Mouse (Mus musculus) ES-E14 (cell line): ENCODE data around the gene Itih3. TPM values are rescaled to one million over a fixed set of nuclear protein-coding genes. Genes with fewer than 3 reads are reported as not detected.

Experiments used
- DNase-seq: peaks from one replicate; pipeline ENCODE4 v3.0.0-alpha.2; 2013; ENCODE audit warnings: low read depth, low spot score
- H3K27ac ChIP-seq: 2 replicates; pipeline ENCODE4 v1.5.1; 2012; ENCODE audit warnings: low read depth, mild to moderate bottlenecking, low read length, moderate library complexity, mixed read lengths; ENCODE audit not compliant: poor library complexity, insufficient read depth, severe bottlenecking
- H3K36me3 ChIP-seq: 2 replicates; pipeline ENCODE4 v1.6.1; 2012; ENCODE audit warnings: mild to moderate bottlenecking, low read length, moderate library complexity, mixed read lengths; ENCODE audit not compliant: control insufficient read depth, poor library complexity, insufficient read depth, severe bottlenecking
- H3K4me1 ChIP-seq, 2 experiments: fragments of 150-350 bp in 1 of 2; sonication (generic) in 1 of 2; 2 replicates each; pipeline ENCODE4 v1.6.1; 2012; ENCODE audit warnings: low read length in 2 of 2, mild to moderate bottlenecking in 1 of 2, mixed read lengths in 1 of 2; ENCODE audit not compliant: control insufficient read depth in 2 of 2, insufficient read depth in 2 of 2, poor library complexity in 1 of 2
- H3K4me3 ChIP-seq, 2 experiments: fragments of 150-350 bp in 1 of 2; sonication (generic) in 1 of 2; 2 replicates each; pipeline ENCODE4 v1.5.1; 2012; ENCODE audit warnings: low read length in 2 of 2, low read depth in 1 of 2, mild to moderate bottlenecking in 1 of 2, mixed read lengths in 1 of 2; ENCODE audit not compliant: insufficient read depth in 1 of 2, poor library complexity in 1 of 2, severe bottlenecking in 1 of 2
- H3K9ac ChIP-seq: 2 replicates; pipeline ENCODE4 v1.6.1; 2012; ENCODE audit warnings: low read depth, mild to moderate bottlenecking, low read length, mixed read lengths; ENCODE audit not compliant: poor library complexity, insufficient read depth, severe bottlenecking
- H3K9me3 ChIP-seq: fragments of 150-350 bp; sonication (generic); 2 replicates; pipeline ENCODE4 v1.6.1; 2012; ENCODE audit warnings: low read depth, mild to moderate bottlenecking, low read length; ENCODE audit not compliant: control insufficient read depth, insufficient read depth
- CHD2 ChIP-seq: IDR thresholded peaks from 2 replicates; pipeline ENCODE4 v1.6.1; 2014; ENCODE audit warnings: mild to moderate bottlenecking, low read depth, low read length, inconsistent platforms
- HCFC1 ChIP-seq: IDR thresholded peaks from 2 replicates; pipeline ENCODE4 v1.6.1; 2012; ENCODE audit warnings: low read length, inconsistent platforms, borderline replicate concordance; ENCODE audit not compliant: insufficient read depth
- ZC3H11A ChIP-seq: IDR thresholded peaks from 2 replicates; pipeline ENCODE4 v1.6.1; 2012; ENCODE audit warnings: low read depth, mild to moderate bottlenecking, inconsistent platforms, low read length, borderline replicate concordance
- ZNF384 ChIP-seq: IDR thresholded peaks from 2 replicates; pipeline ENCODE4 v1.6.1; 2012; ENCODE audit warnings: low read depth, low read length, inconsistent platforms
- in situ Hi-C, 2 experiments: fragments of 600-800 bp; cut with MboI; formaldehyde crosslinking; loops; one replicate each; pipeline ENCODE4 v1.15.1; 2025; ENCODE audit warnings: low sequenced_read_pairs in 2 of 2, inconsistent platforms in 1 of 2; ENCODE audit not compliant: unreplicated experiment in 2 of 2
- total RNA-seq: library from RNA; depleted of rRNA; stranded (reverse); fragments of 300-350 nt; gene quantifications from 2 replicates; pipeline ENCODE4 v1.2.3, GENCODE M21; 2012

Itih3 gene
- total RNA-seq, 1 experiment = 0.40 TPM

DNA sequence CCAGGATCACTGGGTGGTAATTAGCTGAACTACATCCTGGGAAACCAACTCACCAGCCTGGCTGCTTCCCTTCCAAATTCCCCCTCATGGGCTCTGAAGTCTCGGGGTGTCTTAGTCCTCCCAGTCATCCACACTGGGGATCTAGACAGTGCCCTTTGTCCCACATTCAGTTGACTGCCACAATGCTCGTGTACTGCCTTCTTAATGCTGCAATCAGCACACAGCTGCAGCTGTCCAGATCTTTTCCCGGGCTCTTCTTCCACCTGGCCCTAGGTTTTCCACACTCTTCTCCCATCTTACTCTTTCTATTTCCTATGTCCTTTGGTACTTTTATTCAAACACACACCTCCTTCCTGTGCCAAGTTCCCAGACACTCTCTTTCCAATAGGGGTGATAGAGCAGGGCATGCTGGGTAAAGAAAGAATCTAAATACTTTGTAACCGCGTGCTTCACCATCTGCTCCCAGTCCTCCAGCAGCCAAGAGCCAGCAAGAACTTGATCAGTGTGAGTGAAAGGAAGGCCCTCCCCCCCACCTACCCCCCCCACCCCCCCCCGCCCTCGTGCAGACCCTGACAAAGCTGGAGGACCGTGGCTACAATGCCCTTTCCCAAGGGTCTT is 1.4 kb downstream of the Itih3 start:
- Histone ChIP-seq H3K9ac (no peak overlapping the region), H3K9me3 (no peaks in the 10 kb centered on the region), H3K4me1 (no peaks in the 10 kb centered on the region), H3K27ac (no peak overlapping the region), H3K36me3 (no peaks in the 10 kb centered on the region), H3K4me3 (no peak overlapping the region)
- in situ Hi-C loops = no loop called here
- no peak for DNase-seq
- TF ChIP-seq HCFC1 (no peak), ZNF384 (no peak)

DNA sequence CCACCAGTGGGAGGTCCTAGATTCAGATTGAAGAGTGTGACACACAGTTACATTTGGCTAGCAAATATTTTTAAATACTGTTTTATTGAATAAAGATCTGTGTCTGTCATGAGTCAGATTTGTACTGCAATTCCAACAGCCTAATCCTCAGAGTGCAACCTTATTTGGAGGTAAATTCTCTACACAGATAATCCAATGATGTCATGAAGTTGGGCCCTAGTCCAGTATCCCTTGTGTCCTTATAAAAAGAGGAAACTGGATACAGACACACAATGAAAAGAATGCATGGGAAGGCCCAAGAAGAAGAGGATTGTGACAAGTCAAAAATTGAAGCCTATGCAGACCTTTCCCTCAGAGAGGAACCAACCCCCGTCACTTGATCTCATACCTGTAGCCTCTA is 7.0 kb downstream of the Itih3 start:
- in situ Hi-C loops = no loop called here
- no peak for TF ChIP-seq ZNF384
- no peak for TF ChIP-seq HCFC1
- Histone ChIP-seq H3K9ac (no peak overlapping the region), H3K27ac (no peak overlapping the region), H3K4me1 (no peaks in the 10 kb centered on the region), H3K9me3 (no peaks in the 10 kb centered on the region), H3K36me3 (no peaks in the 10 kb centered on the region), H3K4me3 (no peak overlapping the region)
- no peak for DNase-seq

GRCm38 (mm10) chr14:30913404-30913803 is 10.2 kb downstream of the Itih3 start:
- Histone ChIP-seq H3K9me3 (no peaks in the 10 kb centered on the region), H3K4me3 (no peak overlapping the region), H3K27ac (no peak overlapping the region), H3K4me1 (no peaks in the 10 kb centered on the region), H3K36me3 (no peaks in the 10 kb centered on the region), H3K9ac (no peak overlapping the region)
- no peak for DNase-seq
- in situ Hi-C loops = no loop called here
- no peak for TF ChIP-seq CHD2
- no peak for TF ChIP-seq ZC3H11A

GRCm38 (mm10) chr14:30912641-30913040 is 10.9 kb downstream of the Itih3 start:
- no peaks in the 10 kb centered on the region for H3K4me1 ChIP-seq
- no peak overlapping the region for H3K9ac ChIP-seq
- H3K36me3 ChIP-seq = no peaks in the 10 kb centered on the region
- no peaks in the 10 kb centered on the region for H3K9me3 ChIP-seq
- TF ChIP-seq HCFC1 (no peak), ZC3H11A (no peak)
- no peak for DNase-seq
- no peak overlapping the region for H3K4me3 ChIP-seq
- in situ Hi-C loops = no loop called here
- no peak overlapping the region for H3K27ac ChIP-seq

DNA sequence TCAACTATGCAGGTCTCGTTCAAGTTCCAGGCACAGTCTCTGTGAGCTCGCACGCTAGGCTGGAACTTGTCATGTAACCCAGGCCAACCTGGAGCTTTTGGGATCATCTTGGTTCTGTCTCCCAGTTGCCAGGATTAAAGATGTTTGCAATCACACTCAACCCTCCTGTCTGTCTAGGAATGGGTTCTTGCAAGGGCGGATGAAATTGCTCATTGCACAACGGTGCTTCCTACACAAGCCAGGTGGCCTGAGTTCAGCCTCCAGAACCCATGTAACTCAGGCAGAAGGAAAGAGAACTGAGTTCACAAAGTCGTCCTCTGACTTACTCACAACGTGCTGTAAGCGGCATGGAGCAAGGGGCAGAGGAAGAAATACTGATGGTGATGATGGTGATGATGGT is 12.4 kb downstream of the Itih3 start:
- Histone ChIP-seq H3K36me3 (no peaks in the 10 kb centered on the region), H3K4me1 (no peaks in the 10 kb centered on the region), H3K9me3 (no peaks in the 10 kb centered on the region), H3K4me3 (no peak overlapping the region), H3K27ac (no peak overlapping the region), H3K9ac (no peak overlapping the region)
- DNase-seq = no peak
- in situ Hi-C loops = no loop called here
- TF ChIP-seq ZC3H11A (no peak), HCFC1 (no peak)
